Mouse (Mus musculus) adrenal gland, adult 10 weeks (tissue): ENCODE measurements around the gene Steap2. TPM values are rescaled to one million over a fixed set of nuclear protein-coding genes. Genes with fewer than 3 reads are reported as not detected.

Source experiments
- polyA plus RNA-seq: library from polyadenylated mRNA; stranded (reverse); fragments of 350-450 nt; fragmentation: Illumina TruSeq; extraction: RNeasy Lipid Tissue Mini Kit (QIAGEN cat#74804); gene quantifications from one replicate; pipeline ENCODE4 v1.2.3, GENCODE M21; 2014; ENCODE audit warnings: low read depth, low replicate concordance

Steap2 gene
- polyA plus RNA-seq = 156 TPM

GRCm38 (mm10) chr5:5693956-5694653, at the start of gene Steap2:
TSS of gene Steap2 (minus strand) at chr5:5694578.

GRCm38 (mm10) chr5:5663655-5664370, 30.6 kb downstream of the Steap2 start, which contains the start of gene Cfap69:
TSS of gene Cfap69 (minus strand) at chr5:5664239.

Other genes with a start within 250 kb of the Steap2 start
- not detected for gene 1700015F17Rik, start 215.4 kb downstream of the Steap2 start, polyA plus RNA-seq
- 55.8 TPM for gene Cldn12, start 179.6 kb downstream of the Steap2 start, polyA plus RNA-seq
- 44.4 TPM for gene Gtpbp10, start 135.0 kb downstream of the Steap2 start, polyA plus RNA-seq
- not detected for gene Gm8773, start 120.8 kb downstream of the Steap2 start, polyA plus RNA-seq
- 16.3 TPM for gene Cfap69, start 30.3 kb downstream of the Steap2 start, polyA plus RNA-seq
- gene Steap1, start 54.7 kb upstream of the Steap2 start, polyA plus RNA-seq = 56.7 TPM